Mouse (Mus musculus) spleen, postnatal 14 days (tissue): Measurements from ENCODE around the gene Tex9.
"Not testable (repeated sequence)": the region's sequence is repeated elsewhere in the genome, so short reads cannot be mapped to it uniquely, and the experiment has no call there.

Source experiments
- DNase-seq, 2 experiments: peaks; one replicate each; pipeline ENCODE4 v3.0.0; 2021 to 2022; ENCODE audit warnings: low spot score in 2 of 2

The Tex9 gene

GRCm38 (mm10) chr9:72438749-72439148 is 53.3 kb downstream of the Tex9 start:
- no peak for DNase-seq

- peak; percentile 89 to 92 for DNase-seq
Measured at GRCm38 (mm10) chr9:72437822-72438701, 54.0 kb downstream of the Tex9 start, which contains the start of gene Mns1. TSS of gene Mns1 (plus strand) at chr9:72438011.

GRCm38 (mm10) chr9:72434876-72435275 is 57.1 kb downstream of the Tex9 start:
- DNase-seq, result no peak

GRCm38 (mm10) chr9:72427861-72428260 is 64.2 kb downstream of the Tex9 start:
- no peak for DNase-seq

- no peak for DNase-seq
Measured at GRCm38 (mm10) chr9:72425300-72425850, 66.6 kb downstream of the Tex9 start.

- DNase-seq, result no peak
Measured at GRCm38 (mm10) chr9:72422753-72423152, 69.3 kb downstream of the Tex9 start.

GRCm38 (mm10) chr9:72422284-72422683 is 69.7 kb downstream of the Tex9 start:
- DNase-seq, result no peak

- no peak for DNase-seq
Measured at GRCm38 (mm10) chr9:72420490-72420889, 71.5 kb downstream of the Tex9 start.

GRCm38 (mm10) chr9:72418443-72418842 is 73.6 kb downstream of the Tex9 start:
- no peak for DNase-seq

- no peak for DNase-seq
Measured at GRCm38 (mm10) chr9:72411746-72412145, 80.3 kb downstream of the Tex9 start.

- peak; percentile 35 to 49 for DNase-seq
Measured at GRCm38 (mm10) chr9:72409381-72410225, 82.4 kb downstream of the Tex9 start.

- DNase-seq, result peak; percentile 73 to 85
Measured at GRCm38 (mm10) chr9:72408131-72408586, 83.9 kb downstream of the Tex9 start.

- DNase-seq, result no peak
Measured at GRCm38 (mm10) chr9:72405882-72406638, 86.0 kb downstream of the Tex9 start.

GRCm38 (mm10) chr9:72404934-72405333 is 87.1 kb downstream of the Tex9 start:
- no peak for DNase-seq

- no peak for DNase-seq
Measured at GRCm38 (mm10) chr9:72404446-72404845, 87.6 kb downstream of the Tex9 start.

GRCm38 (mm10) chr9:72403421-72403820 is 88.6 kb downstream of the Tex9 start:
- DNase-seq, result no peak

- DNase-seq, result not testable (repeated sequence)
Measured at GRCm38 (mm10) chr9:72401769-72402168, 90.2 kb downstream of the Tex9 start.
